Mouse (Mus musculus) Muller cell, postnatal 12 days (primary cell): ENCODE measurements at regions not wholly inside any gene's neighbourhood (a gene's known extent, or its start where the extent isn't known, plus 50 kb on each side); places are given as distances from the start of the nearest gene placed in this dataset.

ENCODE experiments used
- DNase-seq: peaks from one replicate; pipeline ENCODE4 v3.0.0-alpha.2; 2015; ENCODE audit errors: inconsistent ontology term

GRCm38 (mm10) chr17:54483901-54484300 lies 185.1 kb upstream of the Slc5a7 start:
- no peak for DNase-seq

- DNase-seq, result no peak
Observed at GRCm38 (mm10) chr17:54439910-54440309, 141.1 kb upstream of the Slc5a7 start.

GRCm38 (mm10) chr17:54438435-54438834 lies 139.6 kb upstream of the Slc5a7 start:
- no peak for DNase-seq

GRCm38 (mm10) chr17:54429922-54430321 lies 131.1 kb upstream of the Slc5a7 start:
- DNase-seq, result no peak

GRCm38 (mm10) chr17:54414260-54414659 lies 115.4 kb upstream of the Slc5a7 start:
- DNase-seq, result no peak

- no peak for DNase-seq
Observed at GRCm38 (mm10) chr17:54396476-54396875, 97.6 kb upstream of the Slc5a7 start.

- no peak for DNase-seq
Observed at GRCm38 (mm10) chr17:54377500-54377899, 78.7 kb upstream of the Slc5a7 start.

GRCm38 (mm10) chr17:54368611-54369010 lies 69.8 kb upstream of the Slc5a7 start:
- no peak for DNase-seq

- DNase-seq, result no peak
Observed at GRCm38 (mm10) chr17:54367948-54368347, 69.1 kb upstream of the Slc5a7 start.

GRCm38 (mm10) chr17:54362991-54363390 lies 64.2 kb upstream of the Slc5a7 start:
- DNase-seq, result no peak

- DNase-seq, result no peak
Observed at GRCm38 (mm10) chr17:54353063-54353462, 54.2 kb upstream of the Slc5a7 start.

- DNase-seq, result peak; percentile 10
Observed at GRCm38 (mm10) chr17:54350881-54351280, 52.0 kb upstream of the Slc5a7 start.
